Mouse (Mus musculus) layer of hippocampus, adult 2 months (tissue): ENCODE results near the gene Plin3. TPM values are rescaled to one million over a fixed set of nuclear protein-coding genes. Genes with fewer than 3 reads are reported as not detected.

Experiments used
- DNase-seq, 2 experiments: peaks; one replicate each; pipeline ENCODE4 v3.0.0; 2022; ENCODE audit warnings: low spot score in 2 of 2
- H3K27ac ChIP-seq: fragments of 200-600 bp; 2 replicates; pipeline ENCODE4 v1.8.1; 2022
- H3K4me3 ChIP-seq: fragments of 200-600 bp; 2 replicates; pipeline ENCODE4 v1.8.1; 2022; ENCODE audit warnings: mild to moderate bottlenecking
- CTCF ChIP-seq: fragments of 200-600 bp; conservative IDR thresholded peaks from 2 replicates; pipeline ENCODE4 v1.8.1; 2022; ENCODE audit warnings: antibody characterized with exemption, mild to moderate bottlenecking, moderate library complexity
- total RNA-seq, 2 experiments: library from RNA; stranded (reverse); gene quantifications; 2 replicates each; pipeline ENCODE4 v1.2.3; 2021

Plin3 gene
- total RNA-seq, 2 experiments from 2014 or later: 16.8 to 17.2 TPM

DNA sequence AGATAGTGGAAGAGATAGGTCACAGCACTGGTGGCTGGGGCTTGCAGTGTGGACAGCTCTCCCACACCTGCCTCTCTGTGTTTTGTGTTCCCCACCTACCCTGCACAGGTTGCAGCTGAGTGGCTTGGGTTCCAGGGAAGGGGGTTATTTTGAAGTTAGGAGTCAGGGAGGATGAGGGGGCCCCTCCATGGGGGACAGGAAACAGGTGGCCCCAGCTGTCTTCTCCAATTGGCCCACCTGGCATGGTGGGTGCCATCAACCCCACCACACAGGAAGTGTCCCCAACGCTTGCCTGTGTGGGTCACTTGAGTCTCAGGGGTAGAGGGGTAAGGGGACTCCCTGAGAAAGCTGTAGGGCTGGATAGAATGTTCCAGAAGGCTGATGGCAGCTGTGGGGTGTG is 618 bp upstream of the Plin3 start:
- no peak overlapping the region for H3K4me3 ChIP-seq
- no peak for DNase-seq
- no peak overlapping the region for H3K27ac ChIP-seq
- TF ChIP-seq CTCF: no peak

DNA sequence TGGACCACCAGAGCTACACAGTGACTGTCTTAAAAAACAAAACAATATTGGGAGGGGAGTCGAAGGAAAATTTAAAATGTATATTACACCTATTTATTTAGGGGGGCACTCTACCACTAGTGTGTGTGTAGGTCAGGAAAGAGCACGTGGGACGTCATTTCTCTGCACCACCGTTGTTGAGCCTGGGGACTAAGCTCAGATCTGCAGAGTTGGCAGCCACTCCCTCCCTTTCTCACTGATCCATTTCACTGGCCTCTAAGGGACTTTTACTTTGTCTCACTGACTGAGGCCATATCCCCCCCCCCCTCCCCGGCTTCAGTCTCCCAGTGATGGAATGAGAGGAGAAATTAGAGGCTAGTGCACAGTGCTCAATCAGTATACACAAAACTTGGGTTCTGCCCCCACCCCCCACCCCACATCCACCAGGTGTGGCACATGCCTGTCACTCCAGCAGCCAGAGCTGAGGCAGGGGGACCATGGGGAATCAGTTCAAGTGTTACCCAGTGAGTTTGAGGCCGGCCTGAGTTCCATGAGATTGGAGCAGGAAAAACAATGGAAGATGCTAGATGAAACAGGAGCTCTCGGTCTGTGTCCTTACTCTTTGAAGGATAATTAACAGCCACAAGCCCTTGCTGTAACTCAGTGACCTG is 722 bp downstream of the Plin3 start:
- H3K27ac ChIP-seq: peak overlapping the region; percentile 87; the same call in 1 of the 2 replicates
- no peak for TF ChIP-seq CTCF
- DNase-seq: no peak
- H3K4me3 ChIP-seq: no peak overlapping the region

DNA sequence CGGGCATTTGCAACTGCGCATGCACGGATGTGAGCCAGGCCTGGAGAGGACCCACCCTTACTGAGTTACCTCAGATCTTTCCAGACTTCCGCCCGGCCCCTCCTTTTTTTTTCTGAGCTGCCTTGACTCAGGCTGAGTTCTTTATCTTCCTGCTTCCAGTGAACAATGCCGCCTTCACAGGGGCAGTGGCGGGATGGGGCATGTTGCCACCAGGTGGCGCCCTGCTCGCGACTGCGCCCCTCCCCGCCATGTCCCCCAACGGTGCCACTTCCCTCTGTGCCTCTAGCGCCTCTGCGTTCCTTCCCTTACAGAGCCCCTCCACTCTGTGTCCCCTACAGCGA is 1.5 kb downstream of the Plin3 start:
- DNase-seq: peak; percentile 60 to 68
- H3K27ac ChIP-seq: peak overlapping the region; percentile 87
- peak overlapping the region; percentile 48 for H3K4me3 ChIP-seq
- peak; percentile 96 for TF ChIP-seq CTCF

DNA sequence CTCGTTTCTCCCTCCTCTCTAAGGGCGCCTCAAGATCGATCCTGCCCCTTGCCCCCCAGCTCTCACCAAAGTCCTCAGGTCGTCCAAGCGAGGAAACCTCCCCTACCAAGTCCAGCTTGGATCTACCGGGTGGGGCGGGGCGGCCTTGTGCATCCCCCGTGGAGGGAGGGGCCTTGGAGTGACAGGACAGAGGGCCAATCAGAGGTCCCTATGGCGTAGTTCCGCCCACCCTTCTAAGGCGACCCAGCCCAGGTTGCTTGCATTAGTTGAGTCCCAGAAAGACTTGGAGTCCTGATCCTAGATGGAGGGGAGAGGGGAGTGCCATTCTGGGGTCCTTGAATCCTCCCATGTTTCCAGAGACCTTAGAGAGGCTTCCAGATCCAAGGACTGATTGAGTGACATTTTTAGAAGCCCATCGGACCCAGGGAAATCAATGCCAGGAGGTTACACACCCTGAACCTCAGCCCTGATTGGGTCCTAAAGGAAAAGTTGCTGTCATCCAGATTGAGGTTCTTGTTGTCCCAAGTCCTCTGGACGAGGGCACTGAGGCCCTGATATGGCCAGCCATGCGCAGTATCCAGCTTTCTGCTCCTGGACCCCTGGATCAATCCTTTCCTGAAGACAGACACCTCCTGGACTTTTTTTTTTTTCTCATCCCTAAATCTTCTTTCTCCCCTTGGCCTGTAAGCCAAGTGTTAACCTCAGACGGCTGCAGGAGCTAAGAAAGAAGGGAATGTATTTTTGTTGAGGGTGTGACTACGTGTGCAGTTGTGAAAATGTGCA is 2.1 kb downstream of the Plin3 start:
- Histone ChIP-seq H3K27ac (peak overlapping the region; percentile 87), H3K4me3 (peak overlapping the region; percentile 48)
- DNase-seq: peak; percentile 63 to 76
- no peak for TF ChIP-seq CTCF

DNA sequence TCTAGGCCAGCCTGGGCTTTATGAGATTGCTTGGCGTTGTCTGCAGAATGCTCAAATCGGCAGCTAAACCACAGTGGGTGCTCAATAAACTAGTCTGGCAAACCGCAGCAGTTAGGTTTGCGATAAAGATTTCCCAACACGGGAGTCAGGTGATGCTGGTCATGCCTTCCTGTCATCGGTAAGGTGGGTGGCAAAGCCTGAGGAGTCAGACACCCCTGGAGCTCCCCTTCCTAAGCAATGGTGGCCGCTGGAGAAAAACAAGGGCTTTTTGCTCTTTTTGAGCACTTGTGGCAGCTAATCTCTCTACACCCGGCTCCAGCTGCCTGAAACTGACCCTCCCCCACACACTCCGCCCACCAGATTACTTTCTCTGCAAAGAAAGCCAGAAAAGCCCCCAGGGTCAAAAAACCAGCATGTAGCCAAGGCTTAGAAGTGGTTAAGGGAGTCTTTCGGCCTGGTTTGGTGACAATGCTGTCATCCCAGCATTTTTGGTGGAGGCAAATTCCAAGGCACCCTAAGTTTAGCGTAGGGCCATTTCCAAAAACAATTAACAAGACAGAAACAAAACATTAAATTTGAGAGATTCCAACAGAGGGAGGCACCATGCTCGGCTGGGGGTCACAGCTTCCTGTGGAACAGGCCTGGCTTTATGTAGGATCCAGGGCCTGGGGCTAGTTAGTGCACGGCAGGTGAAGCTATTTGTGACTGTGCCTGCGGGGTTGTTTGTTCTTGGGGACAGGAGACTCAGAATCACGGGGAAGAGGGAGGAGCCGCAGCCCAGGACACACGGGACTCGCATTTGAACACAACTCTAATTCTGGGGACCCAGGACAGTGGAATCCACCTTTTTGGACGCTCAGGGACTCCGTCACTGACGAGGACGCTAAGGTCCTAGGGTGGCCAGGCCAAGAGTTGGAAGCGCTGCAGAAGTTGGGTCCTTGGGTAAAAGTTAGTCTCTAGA is 3.0 kb downstream of the Plin3 start:
- no peak for DNase-seq
- peak overlapping the region; percentile 87 for H3K27ac ChIP-seq
- H3K4me3 ChIP-seq: peak overlapping the region; percentile 48
- no peak for TF ChIP-seq CTCF

DNA sequence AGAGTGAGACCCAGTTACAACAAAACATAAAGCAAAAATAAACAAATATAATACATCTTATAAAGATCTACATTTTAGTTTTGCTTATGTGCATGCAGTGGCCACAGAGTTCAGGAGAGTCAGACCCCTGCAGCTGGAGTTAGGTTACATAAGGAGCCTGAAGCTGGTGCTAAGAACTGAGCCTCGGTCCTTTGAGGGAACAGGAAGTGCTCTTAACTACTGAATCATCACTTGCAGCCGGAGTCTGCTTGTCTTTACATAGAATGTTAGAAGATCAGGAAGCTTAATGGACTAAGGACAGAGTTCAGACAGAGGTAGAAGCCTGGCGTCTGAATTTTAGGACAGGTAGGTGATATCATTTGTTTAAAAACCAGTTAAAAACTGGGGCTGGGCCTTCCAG is 3.8 kb downstream of the Plin3 start:
- Histone ChIP-seq H3K4me3 (no peak overlapping the region; the same call in 1 of the 2 replicates), H3K27ac (peak overlapping the region; percentile 87)
- no peak for TF ChIP-seq CTCF
- no peak for DNase-seq

DNA sequence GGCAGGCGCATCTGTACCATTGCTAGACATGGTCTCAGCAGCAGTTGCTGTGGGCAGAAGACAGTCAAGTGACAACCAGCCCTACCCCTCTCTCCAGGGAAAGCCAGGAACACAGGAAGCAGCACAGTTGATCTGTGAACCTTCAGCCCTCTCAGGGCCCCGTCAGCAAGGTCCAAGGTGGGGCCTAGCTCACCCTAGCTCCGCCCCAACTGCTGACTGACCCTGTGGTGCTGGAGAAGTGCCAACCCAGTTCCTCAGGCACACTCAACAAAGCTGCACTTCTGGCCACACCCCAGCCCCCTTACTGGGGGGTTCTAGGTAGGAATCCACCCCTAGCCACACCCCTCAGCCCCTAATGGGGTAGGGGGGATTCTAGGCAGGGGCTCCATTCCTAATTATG is 4.8 kb downstream of the Plin3 start:
- no peak for TF ChIP-seq CTCF
- Histone ChIP-seq H3K4me3 (no peak overlapping the region), H3K27ac (peak overlapping the region; percentile 87; the same call in 1 of the 2 replicates)
- no peak for DNase-seq

DNA sequence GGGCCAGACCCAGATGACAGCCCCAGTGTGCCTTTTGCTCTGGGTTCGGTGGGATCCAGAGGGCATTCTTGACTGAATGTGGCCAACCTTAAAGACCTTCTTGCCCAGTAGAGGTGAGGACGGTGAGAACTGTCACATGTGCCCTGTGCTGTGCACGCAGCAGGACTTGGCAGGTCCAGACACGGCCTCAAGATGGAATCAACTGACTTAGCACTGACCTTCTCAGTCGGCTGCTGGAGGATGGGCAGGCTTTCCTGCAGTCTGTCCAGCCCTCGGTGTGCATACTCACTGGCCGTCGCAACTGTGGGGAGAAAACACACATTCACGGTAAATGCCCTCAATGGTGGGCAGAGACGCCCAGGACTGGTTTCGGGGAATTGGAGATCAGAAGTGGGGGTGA is 6.7 kb downstream of the Plin3 start:
- no peak for DNase-seq
- Histone ChIP-seq H3K27ac (no peak overlapping the region), H3K4me3 (no peak overlapping the region)

DNA sequence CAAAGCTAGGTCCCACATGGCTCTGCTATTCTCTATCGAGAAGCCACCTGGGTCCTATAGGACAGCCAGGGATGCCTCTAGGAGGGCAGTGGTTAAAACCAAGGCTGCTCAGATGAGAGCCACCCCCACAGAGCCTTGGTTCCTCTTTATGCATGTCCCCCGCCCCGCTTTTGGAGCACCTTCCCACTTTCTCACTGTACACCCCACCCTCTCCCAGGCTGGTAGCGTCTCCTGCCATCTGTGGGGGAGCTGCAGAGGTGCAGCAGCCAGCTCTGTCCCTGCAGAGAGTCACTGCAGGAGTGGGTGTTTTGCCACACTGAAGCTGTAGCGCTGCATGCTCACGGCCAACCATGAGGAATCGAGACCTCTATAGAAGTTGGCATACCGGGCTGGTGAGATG is 9.4 kb downstream of the Plin3 start:
- TF ChIP-seq CTCF: peak; percentile 20; the same call in 1 of the 2 replicates
- H3K4me3 ChIP-seq: no peak overlapping the region
- peak; percentile 52 to 57 for DNase-seq
- peak overlapping the region; percentile 90 for H3K27ac ChIP-seq

More for the DNA sequence above, 6.7 kb downstream of the Plin3 start:
- no peak for TF ChIP-seq CTCF

DNA sequence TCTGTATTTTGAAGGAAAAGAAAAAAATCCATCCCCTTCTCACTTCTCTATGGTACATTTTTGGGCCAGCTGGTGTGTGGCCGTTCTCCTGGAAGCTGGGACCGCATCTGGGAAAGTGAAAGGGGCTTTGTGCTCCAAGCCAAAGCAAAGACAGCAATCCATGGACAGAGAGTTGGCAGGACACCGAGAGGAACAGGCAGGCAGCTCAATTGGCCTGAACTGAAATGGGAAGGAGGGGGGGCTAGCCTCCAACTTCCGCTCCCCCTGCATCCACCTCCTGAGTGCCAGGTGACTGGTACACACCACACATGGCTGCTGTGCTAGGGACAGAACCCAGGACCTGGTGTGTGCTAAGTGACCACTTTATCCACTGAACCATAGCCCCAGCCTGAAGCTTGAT is 9.9 kb downstream of the Plin3 start:
- H3K27ac ChIP-seq: peak overlapping the region; percentile 90
- peak; percentile 49 to 59 for DNase-seq
- no peak for TF ChIP-seq CTCF
- H3K4me3 ChIP-seq: no peak overlapping the region

DNA sequence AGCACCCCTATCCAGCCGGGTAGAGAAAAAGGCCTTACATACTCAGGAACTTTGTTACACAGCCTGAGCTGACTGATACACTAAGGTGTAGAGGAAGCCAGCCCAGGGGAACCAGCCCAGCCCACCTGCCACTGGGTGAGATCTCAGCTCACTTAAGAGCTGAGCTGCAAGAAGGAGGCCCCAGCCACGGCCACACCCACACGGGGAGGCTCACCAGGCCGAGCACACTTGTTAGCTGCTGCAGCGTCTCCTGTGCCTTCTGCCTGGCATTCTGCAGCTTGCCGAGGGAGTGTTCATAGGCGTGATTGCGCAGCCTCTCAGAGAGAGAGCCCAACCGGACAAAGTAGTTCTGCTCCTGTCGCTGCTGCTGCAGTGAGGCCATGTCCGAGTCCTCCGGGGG is 11.5 kb downstream of the Plin3 start:
- no peak for TF ChIP-seq CTCF
- H3K4me3 ChIP-seq: no peak overlapping the region
- no peak for DNase-seq
- H3K27ac ChIP-seq: peak overlapping the region; percentile 70; the same call in 1 of the 2 replicates

DNA sequence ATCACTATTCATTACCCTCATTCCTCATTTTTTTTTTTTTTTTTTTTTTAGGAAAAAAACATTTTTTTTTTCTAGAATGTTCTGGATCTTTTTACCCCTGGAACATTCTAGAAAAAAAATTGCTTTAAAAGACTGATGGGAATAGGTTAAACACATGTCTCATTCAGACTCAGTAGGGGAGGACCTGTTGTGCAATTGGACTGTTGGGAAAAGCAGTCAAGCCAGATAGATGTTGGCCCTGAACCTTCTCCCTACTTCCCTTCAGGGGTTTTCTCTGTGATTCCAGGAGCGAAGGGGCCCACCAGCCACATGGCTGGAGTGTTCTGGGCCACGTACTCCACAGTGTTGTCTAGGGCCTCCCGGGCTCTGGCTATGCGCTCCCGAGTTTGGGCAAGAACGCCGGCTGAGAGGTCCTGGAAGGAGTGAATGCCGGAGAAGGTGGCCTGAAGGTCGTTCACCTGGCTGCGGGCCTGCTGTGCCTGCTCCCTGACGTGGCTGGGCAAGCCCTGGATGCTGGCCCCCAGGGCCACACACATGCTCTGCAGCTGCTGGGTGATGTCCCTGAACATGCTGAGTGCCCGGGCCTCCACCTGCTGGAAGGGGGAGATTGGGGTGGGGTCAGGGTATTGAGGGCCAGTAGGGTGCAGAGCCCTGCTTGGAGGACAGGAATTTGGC is 13.1 kb downstream of the Plin3 start:
- Histone ChIP-seq H3K4me3 (no peak overlapping the region), H3K27ac (no peak overlapping the region)
- no peak for TF ChIP-seq CTCF
- DNase-seq: no peak
